Mouse (Mus musculus) kidney, postnatal 0 days (tissue): ENCODE measurements around the gene Zfp994. TPM values are rescaled to one million over a fixed set of nuclear protein-coding genes. Genes with fewer than 3 reads are reported as not detected.
"Not testable (repeated sequence)": the region's sequence is repeated elsewhere in the genome, so short reads cannot be mapped to it uniquely, and the experiment has no call there.

Experiments
- ATAC-seq: fragments of 200-750 bp; cut with Nextera tagmentation; replicated peaks from 2 replicates; pipeline ENCODE4 v1.8.0; 2017; ENCODE audit warnings: low read depth, moderate number of reproducible peaks, moderate TSS enrichment, moderate library complexity; ENCODE audit not compliant: low FRiP score
- DNase-seq: peaks from one replicate; pipeline ENCODE4 v3.0.0-alpha.2; 2016; ENCODE audit warnings: low spot score
- H3K27ac ChIP-seq: fragments of 300-500 bp; sonication (generic); 2 replicates; pipeline ENCODE4 v1.5.1; 2014; ENCODE audit warnings: mild to moderate bottlenecking
- H3K27me3 ChIP-seq: fragments of 300-500 bp; sonication (generic); 2 replicates; pipeline ENCODE4 v1.6.1; 2014; ENCODE audit warnings: low read length, mixed read lengths; ENCODE audit not compliant: insufficient read depth
- H3K36me3 ChIP-seq: fragments of 300-500 bp; sonication (generic); 2 replicates; pipeline ENCODE4 v1.6.1; 2014; ENCODE audit warnings: low read length, mixed read lengths; ENCODE audit not compliant: insufficient read depth
- H3K4me1 ChIP-seq: fragments of 300-500 bp; sonication (generic); replicated peaks from 2 replicates; pipeline ENCODE4 v1.6.1; 2014; ENCODE audit warnings: antibody characterized with exemption, low read length, mixed read lengths; ENCODE audit not compliant: insufficient read depth
- H3K4me2 ChIP-seq: fragments of 300-500 bp; sonication (generic); 2 replicates; pipeline ENCODE4 v1.6.1; 2014; ENCODE audit warnings: mild to moderate bottlenecking, low read length, moderate library complexity, mixed read lengths
- H3K4me3 ChIP-seq: fragments of 300-500 bp; sonication (generic); replicated peaks from 2 replicates; pipeline ENCODE4 v1.5.1; 2014; ENCODE audit warnings: low read depth, low read length
- H3K9ac ChIP-seq: fragments of 300-500 bp; sonication (generic); 2 replicates; pipeline ENCODE4 v1.6.1; 2014; ENCODE audit warnings: low read depth, low read length
- H3K9me3 ChIP-seq: fragments of 300-500 bp; sonication (generic); replicated peaks from 2 replicates; pipeline ENCODE4 v1.6.1; 2016; ENCODE audit warnings: low read length, inconsistent platforms, mixed read lengths
- CTCF ChIP-seq: IDR thresholded peaks from 2 replicates; pipeline ENCODE4 v1.5.1; 2016; ENCODE audit warnings: antibody characterized with exemption, low read depth, mild to moderate bottlenecking, moderate library complexity
- WGBS: fragments of 180-500 bp; shearing (Covaris S2); extraction: QIAGEN DNeasy Blood & Tissue Kit; methylation state at CpG from one replicate; pipeline ENCODE4 v1.1.7; 2014; 5-methylcytosine and 5-hydroxymethylcytosine counted together
- polyA plus RNA-seq: library from polyadenylated mRNA; unstranded; fragments of >200 nt; fragmentation: Nextera tagmentation; extraction: Ambion mirVana; gene quantifications from 2 replicates; pipeline ENCODE4 v1.2.1, GENCODE M21; 2015

Zfp994 gene
- 3.7 TPM in 2 replicates for polyA plus RNA-seq

- DNase-seq, result peak; percentile 97
- TF ChIP-seq CTCF, result peak; percentile 34; the same call in 1 of the 2 replicates
- not testable (repeated sequence) for H3K9me3 ChIP-seq, H3K36me3 ChIP-seq, H3K4me1 ChIP-seq, H3K27me3 ChIP-seq
- Histone ChIP-seq H3K4me3 (peak within 1 kb of the TSS; percentile 54), H3K27ac (peak within 1 kb of the TSS; percentile 82), H3K4me2 (peak within 1 kb of the TSS; percentile 54), H3K9ac (peak within 1 kb of the TSS; percentile 71)
- under 1% methylated on average over 23 of the region's 23 CpGs for WGBS
- ATAC-seq, result peak; percentile 99
Measured at GRCm38 (mm10) chr17:22225422-22226012, at the start of gene Zfp994. Gene Zfp994, minus strand, starts transcription at chr17:22225616.

GRCm38 (mm10) chr17:22230701-22231100, 5.3 kb upstream of the Zfp994 start:
- 65% methylated on average over 18 of the region's 19 CpGs for WGBS
- H3K4me3 ChIP-seq, H3K4me1 ChIP-seq, H3K36me3 ChIP-seq, H3K27me3 ChIP-seq, H3K27ac ChIP-seq, ATAC-seq, DNase-seq, H3K9me3 ChIP-seq, H3K9ac ChIP-seq, H3K4me2 ChIP-seq: not testable (repeated sequence)

GRCm38 (mm10) chr17:22225015-22225414, 401 bp downstream of the Zfp994 start:
- DNase-seq (peak; percentile 2), ATAC-seq (peak; percentile 75)
- WGBS, result 1% methylated on average over 3 of the region's 3 CpGs
- H3K27me3 ChIP-seq, H3K4me1 ChIP-seq, H3K9me3 ChIP-seq, H3K36me3 ChIP-seq: not testable (repeated sequence)
- H3K4me3 ChIP-seq, result peak overlapping the region; percentile 54
- peak overlapping the region; percentile 71; the same call in 1 of the 2 replicates for H3K9ac ChIP-seq
- 0 out of 2 replicates have a peak overlapping the region, but pooled peaks have one; percentile 82 for H3K27ac ChIP-seq
- peak overlapping the region; percentile 54 for H3K4me2 ChIP-seq

GRCm38 (mm10) chr17:22165722-22166294, 59.6 kb downstream of the Zfp994 start, which contains the start of gene Zfp947:
Gene Zfp947, minus strand, starts transcription at chr17:22166190.
- TF ChIP-seq CTCF, result peak; percentile 35; the same call in 1 of the 2 replicates
- ATAC-seq, result peak; percentile 93
- WGBS, result under 1% methylated on average over 16 of the region's 16 CpGs

GRCm38 (mm10) chr17:22165304-22165703, 60.1 kb downstream of the Zfp994 start:
- WGBS, result 4% methylated on average over 3 of the region's 3 CpGs
- H3K9me3 ChIP-seq, H3K4me1 ChIP-seq, DNase-seq, H3K36me3 ChIP-seq, H3K27me3 ChIP-seq: not testable (repeated sequence)
- Histone ChIP-seq H3K4me3 (peak overlapping the region; percentile 51), H3K4me2 (peak overlapping the region; percentile 59), H3K9ac (peak overlapping the region; percentile 57; the same call in 1 of the 2 replicates), H3K27ac (peak overlapping the region; percentile 87)
- peak; percentile 77 for ATAC-seq

More at GRCm38 (mm10) chr17:22165722-22166294, 59.6 kb downstream of the Zfp994 start, which contains the start of gene Zfp947:
- H3K4me3 ChIP-seq, result peak within 1 kb of the TSS; percentile 51
- not testable (repeated sequence) for H3K4me1 ChIP-seq, H3K27me3 ChIP-seq, H3K36me3 ChIP-seq, H3K9me3 ChIP-seq
- peak within 1 kb of the TSS; percentile 57; the same call in 1 of the 2 replicates for H3K9ac ChIP-seq
- peak within 1 kb of the TSS; percentile 87 for H3K27ac ChIP-seq
- H3K4me2 ChIP-seq, result peak within 1 kb of the TSS; percentile 59
- peak; percentile 71 for DNase-seq

GRCm38 (mm10) chr17:22153951-22154350, 71.5 kb downstream of the Zfp994 start:
- not testable (repeated sequence) for ATAC-seq, H3K27ac ChIP-seq, H3K4me1 ChIP-seq, DNase-seq, H3K4me2 ChIP-seq, H3K9ac ChIP-seq, H3K27me3 ChIP-seq, H3K4me3 ChIP-seq, H3K36me3 ChIP-seq, H3K9me3 ChIP-seq
- WGBS, result 71% methylated on average over 2 of the region's 4 CpGs

Other genes with a start within 250 kb of the Zfp994 start
- gene Zfp947, start 59.4 kb downstream of the Zfp994 start, polyA plus RNA-seq, result 3.4 and 3.5 TPM in 2 replicates
- 12.2 and 13.5 TPM in 2 replicates for gene CT030661.1, start 89.2 kb upstream of the Zfp994 start, polyA plus RNA-seq
- 12.4 and 13.0 TPM in 2 replicates for gene Zfp944, start 135.8 kb upstream of the Zfp994 start, polyA plus RNA-seq
- 7.7 and 9.1 TPM in 2 replicates for gene Zfp758, start 135.8 kb upstream of the Zfp994 start, polyA plus RNA-seq
- 11.6 and 11.8 TPM in 2 replicates for gene Zfp946, start 198.6 kb upstream of the Zfp994 start, polyA plus RNA-seq